Mouse (Mus musculus) stomach, postnatal 0 days (tissue): ENCODE results near the gene Csnk2a2.

Experiments
- CTCF ChIP-seq: IDR thresholded peaks from 2 replicates; pipeline ENCODE4 v1.5.1; 2016; ENCODE audit warnings: antibody characterized with exemption, low read depth, mild to moderate bottlenecking, moderate library complexity
- EP300 ChIP-seq: optimal IDR thresholded peaks from 2 replicates; pipeline ENCODE3; 2016; ENCODE audit warnings: antibody characterized with exemption

GRCm38 (mm10) chr8:95532206-95532605, 42.4 kb upstream of the Csnk2a2 start:
- TF ChIP-seq CTCF (no peak), EP300 (no peak)
